Mouse (Mus musculus) G1E-ER4 (cell line): ENCODE results near the gene Btbd35f1. TPM values are rescaled to one million over a fixed set of nuclear protein-coding genes. Genes with fewer than 3 reads are reported as not detected.
"Not testable (repeated sequence)": the region's sequence is repeated elsewhere in the genome, so short reads cannot be mapped to it uniquely, and the experiment has no call there.

Source experiments
- GATA1 ChIP-seq: IDR thresholded peaks from one replicate; pipeline ENCODE4 v1.8.0; 2012; ENCODE audit warnings: low read length, inconsistent platforms
- polyA plus RNA-seq: library from polyadenylated mRNA; stranded (reverse); fragments of >175 nt; gene quantifications from 2 replicates; pipeline ENCODE4 v1.2.3, GENCODE M21; 2012

Gene Btbd35f1
- 0.03 TPM in 1 of 2 replicates, not detected in the other for polyA plus RNA-seq

DNA sequence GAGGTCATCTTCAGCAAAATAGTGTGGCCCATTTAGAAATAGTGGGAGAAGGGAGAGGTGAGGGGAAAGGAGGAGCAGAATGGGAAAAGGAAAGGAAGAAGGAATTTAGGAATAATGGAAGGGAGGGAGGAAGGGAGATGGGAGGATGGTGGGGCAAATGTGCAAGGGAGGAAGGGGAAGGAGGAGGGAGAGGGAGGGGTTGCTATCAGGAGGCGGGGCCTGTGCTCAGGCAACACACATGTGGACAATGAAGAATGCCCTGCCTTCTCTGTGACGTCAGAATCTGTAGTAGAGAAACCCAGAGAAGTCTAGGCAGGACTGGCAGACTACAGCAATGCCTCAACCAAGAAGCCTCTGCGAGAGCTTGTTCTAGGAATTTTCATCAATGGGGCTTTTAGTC, at the start of gene Btbd35f1:
Gene Btbd35f1 (plus strand): TSS at position 301 of the 400 bp plus-strand sequence.
- TF ChIP-seq GATA1 = not testable (repeated sequence)

Other genes starting within 250 kb of the Btbd35f1 start
- not detected in 2 replicates for gene Gm5926, start 90.7 kb downstream of the Btbd35f1 start, polyA plus RNA-seq
- gene Btbd35f21, start 166.1 kb downstream of the Btbd35f1 start, polyA plus RNA-seq = not detected in 2 replicates